Mouse (Mus musculus) neural tube, embryonic 15.5 days (tissue): ENCODE results near the gene Prkn. TPM values are rescaled to one million over a fixed set of nuclear protein-coding genes. Genes with fewer than 3 reads are reported as not detected.
A peak's percentile ranks its signal among the peaks of the same experiment; 100 is the strongest.

Experiments
- ATAC-seq: fragments of 200-750 bp; cut with Nextera tagmentation; 2 replicates; pipeline ENCODE4 v1.8.0; 2017; ENCODE audit warnings: mild to moderate bottlenecking, moderate TSS enrichment, moderate library complexity; ENCODE audit not compliant: low FRiP score
- H3K27ac ChIP-seq: fragments of 300-500 bp; sonication (generic); replicated peaks from 2 replicates; pipeline ENCODE4 v1.5.1; 2015; ENCODE audit warnings: mild to moderate bottlenecking, inconsistent platforms
- H3K27me3 ChIP-seq: fragments of 300-500 bp; sonication (generic); replicated peaks from 2 replicates; pipeline ENCODE4 v1.6.1; 2015; ENCODE audit warnings: inconsistent platforms
- H3K36me3 ChIP-seq: fragments of 300-500 bp; sonication (generic); 2 replicates; pipeline ENCODE4 v1.6.1; 2015; ENCODE audit warnings: inconsistent platforms
- H3K4me1 ChIP-seq: fragments of 300-500 bp; sonication (generic); 2 replicates; pipeline ENCODE4 v1.6.1; 2015; ENCODE audit warnings: inconsistent platforms
- H3K4me2 ChIP-seq: fragments of 300-500 bp; sonication (generic); 2 replicates; pipeline ENCODE4 v1.6.1; 2015; ENCODE audit warnings: inconsistent platforms, mild to moderate bottlenecking, moderate library complexity
- H3K4me3 ChIP-seq: fragments of 300-500 bp; sonication (generic); replicated peaks from 2 replicates; pipeline ENCODE4 v1.5.1; 2015; ENCODE audit warnings: mild to moderate bottlenecking, inconsistent platforms
- H3K9ac ChIP-seq: fragments of 300-500 bp; sonication (generic); replicated peaks from 2 replicates; pipeline ENCODE4 v1.6.1; 2015; ENCODE audit warnings: mild to moderate bottlenecking, inconsistent platforms
- H3K9me3 ChIP-seq: fragments of 300-500 bp; sonication (generic); replicated peaks from 2 replicates; pipeline ENCODE4 v1.6.1; 2016; ENCODE audit warnings: inconsistent platforms
- WGBS: fragments of 180-500 bp; shearing (Covaris S2); methylation state at CpG from one replicate; pipeline ENCODE4 v1.1.7; 2015; ENCODE audit warnings: mixed read lengths; 5-methylcytosine and 5-hydroxymethylcytosine counted together
- polyA plus RNA-seq: library from polyadenylated mRNA; unstranded; fragments of >200 nt; fragmentation: Nextera tagmentation; extraction: Ambion mirVana; gene quantifications from 2 replicates; pipeline ENCODE4 v1.2.1, GENCODE M21; 2015

The Prkn gene
- polyA plus RNA-seq, 1 experiment from 2014 or later = 4.8 TPM

DNA sequence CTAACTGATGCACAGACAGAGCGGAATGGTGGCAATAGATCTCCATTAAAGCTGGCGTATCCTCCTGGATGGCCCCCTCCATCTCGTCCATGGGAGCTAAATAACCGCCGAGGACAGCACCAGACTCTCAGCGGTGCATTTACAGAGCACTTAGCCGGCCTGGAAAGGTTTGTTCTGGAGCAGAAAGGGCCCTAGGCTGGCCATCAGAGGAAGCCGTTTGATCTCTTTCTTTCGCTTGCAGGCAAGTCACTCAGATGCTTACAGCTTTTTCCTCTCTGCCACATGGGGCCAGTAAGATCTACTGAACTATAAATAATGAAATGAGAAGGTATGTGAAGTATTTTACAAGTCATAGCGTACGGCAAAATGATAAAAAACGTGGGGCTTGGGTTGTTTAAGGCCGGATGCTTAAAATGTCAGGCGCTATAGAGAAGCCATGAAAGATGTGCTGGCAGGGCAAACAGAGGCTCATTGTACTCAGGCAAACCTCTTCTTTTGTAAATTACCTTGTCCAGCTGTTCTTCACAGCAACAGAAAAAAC lies 1189.8 kb downstream of the Prkn start:
- H3K4me2 ChIP-seq = peak overlapping the region; percentile 54
- 0 out of 2 replicates have a peak overlapping the region, but pooled peaks have one; percentile 26 for H3K9ac ChIP-seq
- H3K27ac ChIP-seq = peak overlapping the region; percentile 66
- peaks cover 31% of the 10 kb centered on the region for H3K4me1 ChIP-seq
- no peaks in the 10 kb centered on the region for H3K27me3 ChIP-seq
- no peaks in the 10 kb centered on the region for H3K36me3 ChIP-seq
- H3K4me3 ChIP-seq = peak overlapping the region; percentile 22
- ATAC-seq = peak; percentile 37; the same call in 1 of the 2 replicates
- H3K9me3 ChIP-seq = no peaks in the 10 kb centered on the region
- WGBS = 3% methylated on average over 14 of the region's 14 CpGs

DNA sequence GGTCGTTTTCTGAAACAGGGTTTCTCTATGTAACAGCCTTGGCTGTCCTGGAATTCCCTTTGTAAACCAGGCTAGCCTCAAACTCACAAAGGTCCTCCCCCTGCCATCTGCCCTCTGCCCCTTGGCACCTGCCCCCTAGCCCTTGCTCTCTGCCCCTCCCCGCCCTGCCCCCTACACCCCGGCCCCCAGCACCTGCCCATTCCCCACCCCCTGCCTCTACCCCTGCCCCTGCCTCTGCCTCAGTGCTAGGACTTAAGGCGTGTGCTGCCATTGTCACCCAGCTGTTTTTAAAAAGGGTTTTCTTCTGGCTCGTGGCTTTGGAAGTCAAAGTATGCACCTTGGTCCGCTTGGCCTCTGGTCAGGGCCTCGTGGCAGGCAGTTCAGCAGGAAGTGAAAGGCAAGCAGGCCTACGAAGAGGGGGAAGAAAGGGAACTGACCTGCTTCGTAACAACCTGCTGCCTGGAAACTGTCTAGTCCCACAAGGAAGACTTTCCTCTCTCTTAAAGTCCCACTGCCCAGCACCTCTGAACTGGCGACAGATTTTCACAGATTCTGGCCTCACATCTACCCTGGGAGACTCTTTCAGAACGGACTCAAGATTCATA lies 1190.5 kb downstream of the Prkn start:
- no peaks in the 10 kb centered on the region for H3K9me3 ChIP-seq
- whole genome bisulfite sequencing = 6% methylated on average over 11 of the region's 11 CpGs
- H3K36me3 ChIP-seq = no peaks in the 10 kb centered on the region
- 0 out of 2 replicates have a peak overlapping the region, but pooled peaks have one; percentile 22 for H3K4me3 ChIP-seq
- H3K4me2 ChIP-seq = peak overlapping the region; percentile 54
- peak overlapping the region; percentile 66 for H3K27ac ChIP-seq
- 0 out of 2 replicates have a peak, but pooled peaks cover 3% of the 10 kb centered on the region for H3K27me3 ChIP-seq
- no peak overlapping the region for H3K9ac ChIP-seq
- ATAC-seq = peak; percentile 16
- H3K4me1 ChIP-seq = peaks cover 31% of the 10 kb centered on the region

GRCm38 (mm10) chr17:12031203-12031942 lies 1191.2 kb downstream of the Prkn start:
- no peaks in the 10 kb centered on the region for H3K36me3 ChIP-seq
- H3K9ac ChIP-seq = 0 out of 2 replicates have a peak overlapping the region, but pooled peaks have one; percentile 32
- H3K4me3 ChIP-seq = no peak overlapping the region
- H3K9me3 ChIP-seq = no peaks in the 10 kb centered on the region
- H3K27me3 ChIP-seq = 0 out of 2 replicates have a peak, but pooled peaks cover 3% of the 10 kb centered on the region
- H3K27ac ChIP-seq = no peak overlapping the region
- WGBS = 2% methylated on average over 10 of the region's 10 CpGs
- peaks cover 31% of the 10 kb centered on the region for H3K4me1 ChIP-seq
- peak; percentile 59; the same call in 1 of the 2 replicates for ATAC-seq
- H3K4me2 ChIP-seq = peak overlapping the region; percentile 54

GRCm38 (mm10) chr17:12032014-12032791 lies 1192.0 kb downstream of the Prkn start:
- ATAC-seq = no peak
- no peak overlapping the region for H3K4me3 ChIP-seq
- no peak overlapping the region for H3K9ac ChIP-seq
- peaks cover 31% of the 10 kb centered on the region for H3K4me1 ChIP-seq
- no peak overlapping the region for H3K4me2 ChIP-seq
- no peaks in the 10 kb centered on the region for H3K36me3 ChIP-seq
- H3K27me3 ChIP-seq = 0 out of 2 replicates have a peak, but pooled peaks cover 3% of the 10 kb centered on the region
- no peaks in the 10 kb centered on the region for H3K9me3 ChIP-seq
- 62% methylated on average over 10 of the region's 10 CpGs for WGBS
- no peak overlapping the region for H3K27ac ChIP-seq

- Histone ChIP-seq H3K27ac (no peak overlapping the region), H3K9me3 (no peaks in the 10 kb centered on the region), H3K9ac (no peak overlapping the region), H3K4me1 (peaks cover 17% of the 10 kb centered on the region), H3K36me3 (no peaks in the 10 kb centered on the region), H3K27me3 (0 out of 2 replicates have a peak, but pooled peaks cover 3% of the 10 kb centered on the region), H3K4me3 (no peak overlapping the region), H3K4me2 (no peak overlapping the region)
- WGBS = 57% methylated on average over 5 of the region's 5 CpGs
- ATAC-seq = no peak
Measured at GRCm38 (mm10) chr17:12035386-12035785, 1195.2 kb downstream of the Prkn start.

DNA sequence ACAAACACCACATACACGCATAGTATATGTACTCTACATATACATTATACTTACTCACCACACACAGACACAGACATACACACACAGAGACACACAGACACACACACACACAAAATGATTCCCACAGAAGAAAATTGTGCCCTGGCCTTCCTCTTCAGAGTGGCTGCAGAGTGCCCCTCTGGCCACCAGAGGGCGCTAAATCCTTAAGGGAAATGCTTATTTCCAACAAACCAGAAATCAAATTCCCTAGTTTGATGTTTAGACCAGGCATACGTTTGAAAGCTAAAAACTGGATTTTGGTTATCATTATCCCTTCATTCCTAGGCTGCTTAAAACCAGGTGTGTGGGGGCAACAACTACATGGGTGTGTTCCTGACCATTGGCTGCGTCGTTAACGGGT lies 1196.0 kb downstream of the Prkn start:
- Histone ChIP-seq H3K9me3 (no peaks in the 10 kb centered on the region), H3K4me1 (peaks cover 10% of the 10 kb centered on the region), H3K27me3 (0 out of 2 replicates have a peak, but pooled peaks cover 3% of the 10 kb centered on the region), H3K9ac (no peak overlapping the region), H3K36me3 (no peaks in the 10 kb centered on the region), H3K27ac (no peak overlapping the region), H3K4me3 (no peak overlapping the region), H3K4me2 (no peak overlapping the region)
- ATAC-seq = no peak
- WGBS = 45% methylated on average over 6 of the region's 6 CpGs

GRCm38 (mm10) chr17:12037065-12037464 lies 1196.9 kb downstream of the Prkn start:
- 87% methylated on average over 5 of the region's 5 CpGs for WGBS
- Histone ChIP-seq H3K9me3 (no peaks in the 10 kb centered on the region), H3K36me3 (no peaks in the 10 kb centered on the region), H3K4me3 (no peak overlapping the region), H3K4me1 (peaks cover 3% of the 10 kb centered on the region), H3K27ac (no peak overlapping the region), H3K4me2 (no peak overlapping the region), H3K27me3 (0 out of 2 replicates have a peak, but pooled peaks cover 3% of the 10 kb centered on the region), H3K9ac (no peak overlapping the region)
- ATAC-seq = no peak

DNA sequence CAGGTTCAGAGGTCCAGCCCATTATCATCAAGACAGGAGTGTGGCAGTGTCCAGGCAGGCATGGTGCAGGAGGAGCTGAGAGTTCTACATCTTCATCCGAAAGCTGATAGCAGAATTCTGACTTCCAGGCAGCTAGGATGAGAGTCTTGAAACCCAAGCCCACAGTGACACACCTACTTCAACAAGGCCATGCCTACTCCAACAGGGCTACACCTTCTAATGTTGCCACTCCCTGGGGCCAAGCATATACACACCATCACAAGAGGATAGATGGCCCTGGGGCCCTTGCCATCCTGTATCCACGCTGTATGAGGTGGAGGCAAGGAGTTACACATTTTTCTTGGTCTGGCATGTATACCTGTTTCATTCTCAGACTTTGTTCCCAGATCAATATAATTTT lies 1197.4 kb downstream of the Prkn start:
- Histone ChIP-seq H3K27me3 (0 out of 2 replicates have a peak, but pooled peaks cover 3% of the 10 kb centered on the region), H3K4me1 (no peaks in the 10 kb centered on the region), H3K4me3 (no peak overlapping the region), H3K9ac (no peak overlapping the region), H3K9me3 (no peaks in the 10 kb centered on the region), H3K4me2 (no peak overlapping the region), H3K27ac (no peak overlapping the region), H3K36me3 (no peaks in the 10 kb centered on the region)
- 93% methylated on average over 2 of the region's 2 CpGs for WGBS
- ATAC-seq = no peak

DNA sequence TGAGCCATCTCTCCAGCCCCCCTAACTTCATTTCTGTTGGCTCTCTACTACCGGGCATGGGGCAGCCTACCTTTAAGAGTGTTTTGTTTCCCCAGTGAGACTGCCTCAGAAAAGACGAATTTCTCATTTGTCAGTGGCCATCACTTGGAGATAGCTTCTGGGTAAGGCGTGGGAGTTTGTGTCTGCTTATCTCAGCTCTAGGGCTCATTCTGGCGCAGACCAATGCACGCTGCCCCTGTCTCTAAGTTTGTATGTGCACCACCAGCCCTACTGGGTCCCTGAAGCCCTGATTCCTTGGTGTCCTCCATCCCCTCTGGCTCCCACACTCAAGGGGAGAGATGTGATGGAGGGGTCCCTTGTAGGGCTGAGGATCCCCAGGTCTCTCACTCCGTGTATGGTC lies 1198.3 kb downstream of the Prkn start:
- H3K36me3 ChIP-seq = no peaks in the 10 kb centered on the region
- 0 out of 2 replicates have a peak, but pooled peaks cover 3% of the 10 kb centered on the region for H3K27me3 ChIP-seq
- ATAC-seq = no peak
- H3K4me2 ChIP-seq = no peak overlapping the region
- H3K27ac ChIP-seq = no peak overlapping the region
- WGBS = 79% methylated on average over 6 of the region's 6 CpGs
- H3K9ac ChIP-seq = no peak overlapping the region
- H3K9me3 ChIP-seq = no peaks in the 10 kb centered on the region
- H3K4me1 ChIP-seq = no peaks in the 10 kb centered on the region
- no peak overlapping the region for H3K4me3 ChIP-seq

- ATAC-seq = peak; percentile 54; the same call in 1 of the 2 replicates
- Histone ChIP-seq H3K36me3 (no peaks in the 10 kb centered on the region), H3K4me3 (no peak overlapping the region), H3K9ac (no peak overlapping the region), H3K9me3 (no peaks in the 10 kb centered on the region), H3K4me2 (no peak overlapping the region), H3K4me1 (no peaks in the 10 kb centered on the region), H3K27ac (no peak overlapping the region), H3K27me3 (0 out of 2 replicates have a peak, but pooled peaks cover 3% of the 10 kb centered on the region)
- WGBS = 2% methylated on average over 9 of the region's 9 CpGs
Measured at GRCm38 (mm10) chr17:12039188-12039587, 1199.0 kb downstream of the Prkn start.

DNA sequence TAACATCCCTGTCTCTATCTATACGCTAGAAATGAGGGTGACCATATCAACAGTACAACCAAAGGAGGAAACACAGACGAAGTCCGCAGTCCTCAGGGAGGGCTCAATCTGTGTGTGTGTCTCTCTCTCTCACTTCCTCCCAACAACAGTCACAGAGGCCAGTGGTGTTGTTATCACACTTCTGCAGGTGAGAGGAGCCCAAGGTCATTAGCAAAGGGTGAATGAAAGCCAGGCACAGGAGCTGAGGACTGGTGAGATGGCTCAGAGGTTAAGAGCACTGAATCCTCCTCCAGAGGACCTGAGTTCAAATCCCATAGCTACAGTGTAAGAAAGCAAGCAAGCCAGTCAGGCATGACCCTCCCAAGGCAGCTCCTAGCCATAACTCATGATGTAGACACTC lies 1199.7 kb downstream of the Prkn start:
- Histone ChIP-seq H3K9ac (no peak overlapping the region), H3K4me1 (no peaks in the 10 kb centered on the region), H3K36me3 (no peaks in the 10 kb centered on the region), H3K27me3 (0 out of 2 replicates have a peak, but pooled peaks cover 3% of the 10 kb centered on the region), H3K27ac (no peak overlapping the region), H3K9me3 (no peaks in the 10 kb centered on the region), H3K4me2 (no peak overlapping the region), H3K4me3 (no peak overlapping the region)
- no peak for ATAC-seq
- WGBS = 83% methylated on average over 3 of the region's 3 CpGs
